ENCODE assay signal across 21 mouse cellular contexts in genomic region chr1:120080632-120081031, GRCm38 (mm10). TPM values are rescaled to one million over a fixed set of nuclear protein-coding genes. Genes with fewer than 3 reads are reported as not detected.
DNase-seq lines count a peak whose midpoint lies in the region; ATAC-seq lines count a peak whose summit lies in the region.
"Had no signal": no experiment of that assay in that cellular context is flagged by ENCODE, and none has a peak within 500 bp of the region (broad histone marks: within the 10 kb centered on the region; RNA-seq: fewer than 3 reads in every experiment).

No protein-coding gene starts in this region.

- peak; percentile 65 for ATAC-seq in megakaryocyte, adult 5-6 weeks (ENCODE audit: poor library complexity, severe bottlenecking)
- ATAC-seq: forebrain, embryonic 13.5 days; liver, embryonic 12.5 days had no signal

- DNase-seq in adrenal gland, adult (ENCODE audit: inconsistent age in 2 of 2, low spot score in 1 of 2), result peak; percentile 45 to 75
- no peak for DNase-seq in adrenal gland, adult 8-10 months
- peak; percentile 36 for DNase-seq in 3134 (ENCODE audit: extremely low read depth, insufficient read length, low spot score)
- peak; percentile 66 for DNase-seq in Muller cell, postnatal 12 days (ENCODE audit: inconsistent ontology term)
- no peak for DNase-seq in right cerebral cortex, adult 2 months (ENCODE audit: low spot score in 2 of 2)
- no peak for DNase-seq in right cerebral cortex, postnatal 10 days (ENCODE audit: low spot score in 2 of 2)
- DNase-seq in cerebellum, adult 11-12 months, result no peak
- DNase-seq: B cell, adult 2 months; cerebellum, adult 2 months; cerebellum, postnatal 36 days; gastrocnemius, postnatal 10 days; heart, adult 11 months; kidney, adult 11 months; kidney, postnatal 36 days; lung, embryonic 14.5 days; lung, postnatal 36 days; right cerebral cortex, adult 18-20 months; thymus, adult 2 months had no signal

RNA-seq across cellular contexts. Expression of gene Tmem37, which starts 6.8 kb away (rescaled TPM):
- total RNA-seq in adrenal gland, adult 8-10 months (2022), result 10 to 100 TPM in 2 of 4 experiments, 1 to 10 TPM in 2; 8.7 to 21.2 (median 14.5) TPM
- 1.0 TPM in 1 of 2 replicates, not detected in the other for total RNA-seq in megakaryocyte, adult 5-6 weeks (2015)
- total RNA-seq in megakaryocyte, adult 5-6 weeks (2017), result not detected in 2 replicates

RNA-seq across cellular contexts. Expression of gene Dbi, which starts 40.2 kb away (rescaled TPM):
- 100 to 1,000 TPM; 667 to 804 (median 753) TPM for total RNA-seq in adrenal gland, adult 8-10 months (2022)
- 379 and 411 TPM in 2 replicates for total RNA-seq in megakaryocyte, adult 5-6 weeks (2015)
- 330 and 438 TPM in 2 replicates for total RNA-seq in megakaryocyte, adult 5-6 weeks (2017)

RNA-seq across cellular contexts. Expression of gene 3110009E18Rik, which starts 40.4 kb away (rescaled TPM):
- total RNA-seq in adrenal gland, adult 8-10 months (2022), result 10 to 100 TPM in 3 of 4 experiments, 1 to 10 TPM in 1; 8.8 to 14.1 (median 11.2) TPM
- 6.0 and 11.7 TPM in 2 replicates for total RNA-seq in megakaryocyte, adult 5-6 weeks (2015)
- total RNA-seq in megakaryocyte, adult 5-6 weeks (2017), result 8.3 and 10.8 TPM in 2 replicates

Comparison
In these comparisons a context has a peak if more than half of its experiments do, and no peak if none do; other contexts are left out.
1. DNase-seq: peak in adrenal gland, adult (2 of 2), 3134 (single experiment) and Muller cell, postnatal 12 days (single experiment); none in adrenal gland, adult 8-10 months (single experiment), right cerebral cortex, adult 2 months (0 of 2), right cerebral cortex, postnatal 10 days (0 of 2) and cerebellum, adult 11-12 months (single experiment).
2. RNA of gene Tmem37, which starts 6.8 kb away (total RNA-seq): 8.7 to 21.2 TPM in adrenal gland, adult 8-10 months; 1.0 TPM in megakaryocyte, adult 5-6 weeks; every median in the first group is over 4 times any median in the second.